In genomic region chr6:42349426-42350020, GRCm38 (mm10) we compare ENCODE assay signal across 7 mouse cellular contexts. TPM values are rescaled to one million over a fixed set of nuclear protein-coding genes. Genes with fewer than 3 reads are reported as not detected.
DNase-seq lines count a peak whose midpoint lies in the region; ATAC-seq lines count a peak whose summit lies in the region.

Gene Zyx, plus strand, starts transcription at chr6:42349630.

- ATAC-seq in granulocyte monocyte progenitor cell, adult 5-6 weeks (replicated peaks; ENCODE audit: poor library complexity, severe bottlenecking) = peak; percentile 57
- ATAC-seq in midbrain, embryonic 13.5 days = peak; percentile 93

- H3K27me3 ChIP-seq in embryonic facial prominence, embryonic 10.5 days (replicated peaks; ENCODE audit: low read depth, poor library complexity, severe bottlenecking) = no peaks in the 10 kb centered on the region
- H3K27me3 ChIP-seq in limb, embryonic 10.5 days (ENCODE audit: low read depth, poor library complexity, severe bottlenecking) = no peaks in the 10 kb centered on the region
- no peaks in the 10 kb centered on the region for H3K27me3 ChIP-seq in midbrain, embryonic 13.5 days

- WGBS in embryonic facial prominence, embryonic 10.5 days = 0% methylated on average over 36 of the region's 36 CpGs
- under 1% methylated on average over 30 of the region's 36 CpGs for WGBS in limb, embryonic 10.5 days
- under 1% methylated on average over 27 of the region's 36 CpGs for WGBS in midbrain, embryonic 13.5 days

- peak within 1 kb of the TSS; percentile 88 for H3K4me3 ChIP-seq in embryonic facial prominence, embryonic 10.5 days
- H3K4me3 ChIP-seq in limb, embryonic 10.5 days = peak within 1 kb of the TSS; percentile 90
- H3K4me3 ChIP-seq in midbrain, embryonic 13.5 days (replicated peaks) = peak within 1 kb of the TSS; percentile 78

- peaks cover 43% of the 10 kb centered on the region for H3K4me1 ChIP-seq in embryonic facial prominence, embryonic 10.5 days
- peaks cover 35% of the 10 kb centered on the region for H3K4me1 ChIP-seq in limb, embryonic 10.5 days
- peaks cover 45% of the 10 kb centered on the region for H3K4me1 ChIP-seq in midbrain, embryonic 13.5 days (replicated peaks)

- H3K9ac ChIP-seq in midbrain, embryonic 13.5 days (replicated peaks) = peak within 1 kb of the TSS; percentile 86

- peak within 1 kb of the TSS; percentile 90 for H3K4me2 ChIP-seq in midbrain, embryonic 13.5 days (replicated peaks)

- H3K36me3 ChIP-seq in embryonic facial prominence, embryonic 10.5 days (replicated peaks) = peaks cover 36% of the 10 kb centered on the region
- H3K36me3 ChIP-seq in limb, embryonic 10.5 days = peaks cover 33% of the 10 kb centered on the region
- H3K36me3 ChIP-seq in midbrain, embryonic 13.5 days = 0 out of 2 replicates have a peak, but pooled peaks cover 18% of the 10 kb centered on the region

- peak within 1 kb of the TSS; percentile 97 for H3K27ac ChIP-seq in embryonic facial prominence, embryonic 10.5 days (replicated peaks)
- H3K27ac ChIP-seq in limb, embryonic 10.5 days = peak within 1 kb of the TSS; percentile 98
- H3K27ac ChIP-seq in midbrain, embryonic 13.5 days = peak within 1 kb of the TSS; percentile 87

- DNase-seq in adrenal gland, adult 8-10 months = peak; percentile 94
- DNase-seq in embryonic facial prominence, embryonic 10.5 days (ENCODE audit: low spot score) = peak; percentile 97
- peak; percentile 94 for DNase-seq in kidney, adult 11 months
- peak; percentile 95 for DNase-seq in limb, embryonic 10.5 days (ENCODE audit: low spot score)
- DNase-seq in spleen, adult 12 weeks (ENCODE audit: low spot score) = peak; percentile 62

- H3K9me3 ChIP-seq in embryonic facial prominence, embryonic 10.5 days = no peaks in the 10 kb centered on the region
- H3K9me3 ChIP-seq in limb, embryonic 10.5 days (replicated peaks) = no peaks in the 10 kb centered on the region
- no peaks in the 10 kb centered on the region for H3K9me3 ChIP-seq in midbrain, embryonic 13.5 days

RNA-seq across cellular contexts. Expression of gene Zyx, which starts in this region (rescaled TPM):
- 100 to 1,000 TPM in 1 of 4 experiments, 10 to 100 TPM in 3; 78.9 to 118 (median 89.4) TPM for total RNA-seq in adrenal gland, adult 8-10 months (2022)
- 93.8 and 96.9 TPM in 2 replicates for polyA plus RNA-seq in embryonic facial prominence, embryonic 10.5 days (2016; fragmentation: Nextera tagmentation; extraction: Ambion mirVana)
- 116 and 131 TPM in 2 replicates for total RNA-seq in granulocyte monocyte progenitor cell, adult 5-6 weeks (2014; fragmentation: Nextera tagmentation)
- total RNA-seq in granulocyte monocyte progenitor cell, adult 5-6 weeks (2017) = 17.6 and 17.8 TPM in 2 replicates
- 115 and 126 TPM in 2 replicates for polyA plus RNA-seq in limb, embryonic 10.5 days (2016; fragmentation: Nextera tagmentation; extraction: Ambion mirVana)
- 43.2 and 46.2 TPM in 2 replicates for polyA plus RNA-seq in midbrain, embryonic 13.5 days (2015; fragmentation: Nextera tagmentation; extraction: Ambion mirVana)

Comparison
In these comparisons a context has a peak if more than half of its experiments do, and no peak if none do; other contexts are left out.
1. Peak in every context shown above with its lines: DNase-seq, ATAC-seq, H3K4me3 ChIP-seq and H3K27ac ChIP-seq.